Comparison of ENCODE assay signal across 8 mouse cellular contexts in genomic region chr2:119270643-119271331, GRCm38 (mm10). TPM values are rescaled to one million over a fixed set of nuclear protein-coding genes. Genes with fewer than 3 reads are reported as not detected.
DNase-seq lines count a peak whose midpoint lies in the region; ATAC-seq and TF ChIP-seq lines count a peak whose summit lies in the region.

Gene Rhov (minus strand): TSS chr2:119271272.

- intact Hi-C loops in left cerebral cortex, adult 2 months (cut with DNase I) = no loop called here

- ATAC-seq in hindbrain, embryonic 15.5 days (ENCODE audit: low FRiP score, low read depth) = peak; percentile 91

- peak; percentile 80 for DNase-seq in MEL (ENCODE audit: low read depth, low spot score)
- DNase-seq in left cerebral cortex, adult 2 months (ENCODE audit: extremely low spot score in 1 of 2, low spot score in 2 of 2) = peak; percentile 62 to 67
- peak; percentile 81 for DNase-seq in lung, postnatal 4 days
- DNase-seq in right cerebral cortex, postnatal 10 days (ENCODE audit: low spot score in 2 of 2) = peak; percentile 80 to 86
- peak; percentile 69 for DNase-seq in yolk sac, embryonic 10.5 days (ENCODE audit: low spot score)

- H3K79me2 ChIP-seq in MEL (ENCODE audit: control insufficient read depth, insufficient read depth, low read length, poor library complexity) = no peaks in the 10 kb centered on the region

- H3K4me3 ChIP-seq in MEL (ENCODE audit: control insufficient read depth in 1 of 2, insufficient read depth in 1 of 2, low read depth in 2 of 2, low read length in 2 of 2) = peak within 1 kb of the TSS; percentile 32 to 44; a peak in 3 of 4 replicates
- H3K4me3 ChIP-seq in brown adipose tissue, adult 24 weeks (ENCODE audit: insufficient read depth, low read depth, low read length) = peak within 1 kb of the TSS; percentile 55
- peak within 1 kb of the TSS; percentile 50 for H3K4me3 ChIP-seq in erythroblast, embryonic 14.5 days (replicated peaks)
- H3K4me3 ChIP-seq in hindbrain, embryonic 15.5 days = peak within 1 kb of the TSS; percentile 86
- H3K4me3 ChIP-seq in left cerebral cortex, adult 2 months = peak within 1 kb of the TSS; percentile 73

- no peaks in the 10 kb centered on the region for H3K36me3 ChIP-seq in MEL (ENCODE audit: control insufficient read depth in 1 of 2, insufficient read depth in 2 of 2, low read length in 2 of 2)
- no peaks in the 10 kb centered on the region for H3K36me3 ChIP-seq in erythroblast, embryonic 14.5 days (ENCODE audit: control insufficient read depth)
- no peaks in the 10 kb centered on the region for H3K36me3 ChIP-seq in hindbrain, embryonic 15.5 days

- peaks cover 12 to 13% of the 10 kb centered on the region in 2 experiments for H3K27me3 ChIP-seq in MEL (ENCODE audit: control insufficient read depth in 1 of 2, insufficient read depth in 2 of 2, low read length in 2 of 2)
- peaks cover 40% of the 10 kb centered on the region for H3K27me3 ChIP-seq in erythroblast, embryonic 14.5 days (ENCODE audit: control insufficient read depth)
- no peaks in the 10 kb centered on the region for H3K27me3 ChIP-seq in hindbrain, embryonic 15.5 days

- peak within 1 kb of the TSS; percentile 89 for H3K4me2 ChIP-seq in hindbrain, embryonic 15.5 days

- H3K27ac ChIP-seq in MEL (ENCODE audit: control insufficient read depth, low read depth, low read length) = no peak within 1 kb of the TSS
- no peak within 1 kb of the TSS for H3K27ac ChIP-seq in brown adipose tissue, adult 24 weeks (replicated peaks; ENCODE audit: low read depth, low read length)
- peak within 1 kb of the TSS; percentile 88 for H3K27ac ChIP-seq in hindbrain, embryonic 15.5 days (replicated peaks)
- peak within 1 kb of the TSS; percentile 84 for H3K27ac ChIP-seq in left cerebral cortex, adult 2 months

- TF ChIP-seq EP300 in MEL (IDR thresholded peaks at IDR 0.05; ENCODE audit: low read depth in 1 of 2, low read length in 2 of 2) = no peak

- TF ChIP-seq RAD21 in MEL (IDR thresholded peaks at IDR 0.05; ENCODE audit: low read depth, low read length) = no peak

- H3K9ac ChIP-seq in MEL (ENCODE audit: control insufficient read depth, low read depth, low read length, poor library complexity, severe bottlenecking) = 0 out of 2 replicates have a peak within 1 kb of the TSS, but pooled peaks have one; percentile 35
- peak within 1 kb of the TSS; percentile 91 for H3K9ac ChIP-seq in hindbrain, embryonic 15.5 days

- H3K9me3 ChIP-seq in MEL (replicated peaks; ENCODE audit: insufficient read depth, low read length) = no peaks in the 10 kb centered on the region
- no peaks in the 10 kb centered on the region for H3K9me3 ChIP-seq in erythroblast, embryonic 14.5 days (ENCODE audit: control insufficient read depth, low read length)
- no peaks in the 10 kb centered on the region for H3K9me3 ChIP-seq in hindbrain, embryonic 15.5 days

- peaks cover 0 to 2% of the 10 kb centered on the region in 2 experiments; a peak in 2 of 4 replicates for H3K4me1 ChIP-seq in MEL (ENCODE audit: control insufficient read depth in 1 of 2, insufficient read depth in 2 of 2, low read length in 2 of 2)
- no peaks in the 10 kb centered on the region for H3K4me1 ChIP-seq in brown adipose tissue, adult 24 weeks (ENCODE audit: control insufficient read depth, insufficient read depth, insufficient read length, low read length)
- peaks cover 7% of the 10 kb centered on the region for H3K4me1 ChIP-seq in erythroblast, embryonic 14.5 days (ENCODE audit: control insufficient read depth)
- peaks cover 22% of the 10 kb centered on the region for H3K4me1 ChIP-seq in hindbrain, embryonic 15.5 days (replicated peaks)

- TF ChIP-seq CTCF in MEL (IDR thresholded peaks at IDR 0.05 in 2 of 3, conservative IDR thresholded peaks at IDR 0.05 in 1 of 3; ENCODE audit: control insufficient read depth in 1 of 3, insufficient read depth in 1 of 3, low read depth in 2 of 3, low read length in 3 of 3, poor library complexity in 1 of 3, severe bottlenecking in 1 of 3) = peak in 2 of 3 experiments; percentile 9 to 12; a peak in 2 of 6 replicates
- peak; percentile 17; the same call in 1 of the 2 replicates for TF ChIP-seq CTCF in left cerebral cortex, adult 2 months (IDR thresholded peaks at IDR 0.05)

- no peak for TF ChIP-seq POLR2A in MEL (IDR thresholded peaks at IDR 0.05; ENCODE audit: control insufficient read depth in 1 of 2, insufficient read depth in 1 of 2, low read depth in 1 of 2, low read length in 2 of 2, poor library complexity in 1 of 2)

- WGBS in hindbrain, embryonic 15.5 days = under 1% methylated on average over 49 of the region's 49 CpGs

TF ChIP-seq in MEL, 35 proteins besides CTCF, POLR2A, EP300 and RAD21:
- TF ChIP-seq GABPA (IDR thresholded peaks at IDR 0.05; ENCODE audit: low read depth, low read length) (no peak), TBP (IDR thresholded peaks at IDR 0.05; ENCODE audit: low read depth, low read length) (0 out of 2 replicates have a peak, but pooled peaks have one; percentile 16)

RNA-seq across cellular contexts. Expression of gene Rhov, which starts in this region (rescaled TPM):
- not detected in 2 replicates for total RNA-seq in MEL (2012; rRNA removed)
- polyA plus RNA-seq in MEL (2012; ENCODE audit: insufficient read depth in 1 of 2, insufficient read length in 2 of 2, low read depth in 1 of 2, low replicate concordance in 2 of 2, missing spikeins in 1 of 2) = not detected
- polyA plus RNA-seq in brown adipose tissue, adult 24 weeks (2012; ENCODE audit: insufficient read depth, insufficient read length, missing spikeins) = not detected in 2 replicates
- not detected in 2 replicates for polyA plus RNA-seq in erythroblast, embryonic 14.5 days (2012)
- polyA plus RNA-seq in hindbrain, embryonic 15.5 days (2015; fragmentation: Nextera tagmentation; extraction: Ambion mirVana) = 44.2 and 45.5 TPM in 2 replicates
- total RNA-seq in left cerebral cortex, adult 2 months (2021) = 10 to 100 TPM in 1 of 2 experiments, 1 to 10 TPM in 1; 9.8 to 11.1 TPM

Comparison
In these comparisons a context has a peak if more than half of its experiments do, and no peak if none do; other contexts are left out.
1. RNA of gene Rhov (total RNA-seq): 9.8 to 11.1 TPM in left cerebral cortex, adult 2 months; not detected in MEL; every median in the first group is over 10 times any median in the second.
2. RNA of gene Rhov (polyA plus RNA-seq): 44.2 to 45.5 TPM in hindbrain, embryonic 15.5 days; not detected in erythroblast, embryonic 14.5 days, not detected in MEL and not detected in brown adipose tissue, adult 24 weeks; every median in the first group is over 10 times any median in the second.
3. Peak in DNase-seq, H3K4me3 ChIP-seq and H3K9ac ChIP-seq in MEL; RNA of the gene not detected or under 1 TPM.
4. H3K27ac ChIP-seq: peak in hindbrain, embryonic 15.5 days (single experiment) and left cerebral cortex, adult 2 months (single experiment); none in MEL (single experiment) and brown adipose tissue, adult 24 weeks (single experiment).
5. Peak in every context shown above with its lines, with median percentiles within 50 percentile points of each other: DNase-seq and H3K4me3 ChIP-seq.